Mouse (Mus musculus) thymus, adult 2 months (tissue): ENCODE data around the gene P3h4. TPM values are rescaled to one million over a fixed set of nuclear protein-coding genes. Genes with fewer than 3 reads are reported as not detected.

Experiments used
- DNase-seq: peaks from one replicate; pipeline ENCODE4 v3.0.0; 2021
- H3K27ac ChIP-seq: fragments of 200-500 bp; 2 replicates; pipeline ENCODE4 v1.5.1; 2012; ENCODE audit warnings: low read length, control low read depth; ENCODE audit not compliant: control insufficient read depth, insufficient read depth
- H3K27me3 ChIP-seq: fragments of 200-500 bp; 2 replicates; pipeline ENCODE4 v1.6.1; 2012; ENCODE audit warnings: mild to moderate bottlenecking, low read length, moderate library complexity, mixed read lengths; ENCODE audit not compliant: control insufficient read depth, insufficient read depth
- H3K36me3 ChIP-seq: fragments of 200-500 bp; 2 replicates; pipeline ENCODE4 v1.6.1; 2012; ENCODE audit warnings: mild to moderate bottlenecking, low read length, moderate library complexity; ENCODE audit not compliant: control insufficient read depth, insufficient read depth
- H3K4me1 ChIP-seq: fragments of 200-500 bp; replicated peaks from 2 replicates; pipeline ENCODE4 v1.6.1; 2012; ENCODE audit warnings: low read length; ENCODE audit not compliant: control insufficient read depth, insufficient read depth
- H3K4me3 ChIP-seq: fragments of 200-500 bp; 2 replicates; pipeline ENCODE4 v1.5.1; 2012; ENCODE audit warnings: mild to moderate bottlenecking, low read length, control low read depth, moderate library complexity; ENCODE audit not compliant: control insufficient read depth, insufficient read depth
- CTCF ChIP-seq: fragments of 200-500 bp; IDR thresholded peaks from 2 replicates; pipeline ENCODE4 v1.5.1; 2012; ENCODE audit warnings: mild to moderate bottlenecking, control low read depth, low read length, moderate library complexity, borderline replicate concordance; ENCODE audit not compliant: control insufficient read depth, poor library complexity, insufficient read depth; ENCODE audit errors: extremely low read depth
- POLR2A ChIP-seq: fragments of 200-500 bp; IDR thresholded peaks from 2 replicates; pipeline ENCODE4 v1.6.1; 2012; ENCODE audit warnings: mild to moderate bottlenecking, low read length, control low read depth, moderate library complexity; ENCODE audit not compliant: control insufficient read depth, poor library complexity, insufficient read depth; ENCODE audit errors: extremely low read depth
- WGBS: fragments of 180-500 bp; shearing (Covaris S2); methylation state at CpG from one replicate; pipeline ENCODE4 v1.1.7; 2018; 5-methylcytosine and 5-hydroxymethylcytosine counted together
- polyA plus RNA-seq: library from polyadenylated mRNA; depleted of rRNA; stranded (reverse); fragments of >200 nt; gene quantifications from 2 replicates; pipeline ENCODE4 v1.2.3, GENCODE M21; 2012

Gene P3h4
- polyA plus RNA-seq, 1 experiment = 22.3 TPM

DNA sequence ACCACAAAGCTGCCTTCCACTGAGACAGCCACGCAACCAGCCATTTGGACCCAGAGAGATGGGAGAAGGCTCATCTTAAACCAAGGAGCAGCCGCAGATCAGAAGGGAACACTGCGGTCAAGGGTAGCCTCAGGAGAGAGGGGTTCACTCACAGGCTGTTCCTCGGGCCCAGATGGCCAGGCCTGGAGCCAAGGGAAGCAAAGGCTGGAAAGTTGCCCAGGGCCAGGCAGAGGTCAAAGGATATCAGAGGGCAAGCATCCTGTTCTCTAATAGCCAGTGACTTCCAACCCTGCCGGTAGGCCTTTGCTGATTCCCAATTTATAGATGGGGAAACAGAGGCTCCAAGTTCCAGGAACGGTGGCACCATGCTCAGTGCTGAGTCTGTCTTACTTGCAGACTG, 26.0 kb downstream of the P3h4 start:
- 93% methylated on average over 6 of the region's 6 CpGs for WGBS
- Histone ChIP-seq H3K4me1 (peaks cover 51% of the 10 kb centered on the region), H3K36me3 (peaks cover 6% of the 10 kb centered on the region; the same call in 1 of the 2 replicates), H3K27me3 (no peaks in the 10 kb centered on the region), H3K4me3 (no peak overlapping the region), H3K27ac (no peak overlapping the region)
- TF ChIP-seq CTCF (no peak), POLR2A (no peak)
- no peak for DNase-seq

DNA sequence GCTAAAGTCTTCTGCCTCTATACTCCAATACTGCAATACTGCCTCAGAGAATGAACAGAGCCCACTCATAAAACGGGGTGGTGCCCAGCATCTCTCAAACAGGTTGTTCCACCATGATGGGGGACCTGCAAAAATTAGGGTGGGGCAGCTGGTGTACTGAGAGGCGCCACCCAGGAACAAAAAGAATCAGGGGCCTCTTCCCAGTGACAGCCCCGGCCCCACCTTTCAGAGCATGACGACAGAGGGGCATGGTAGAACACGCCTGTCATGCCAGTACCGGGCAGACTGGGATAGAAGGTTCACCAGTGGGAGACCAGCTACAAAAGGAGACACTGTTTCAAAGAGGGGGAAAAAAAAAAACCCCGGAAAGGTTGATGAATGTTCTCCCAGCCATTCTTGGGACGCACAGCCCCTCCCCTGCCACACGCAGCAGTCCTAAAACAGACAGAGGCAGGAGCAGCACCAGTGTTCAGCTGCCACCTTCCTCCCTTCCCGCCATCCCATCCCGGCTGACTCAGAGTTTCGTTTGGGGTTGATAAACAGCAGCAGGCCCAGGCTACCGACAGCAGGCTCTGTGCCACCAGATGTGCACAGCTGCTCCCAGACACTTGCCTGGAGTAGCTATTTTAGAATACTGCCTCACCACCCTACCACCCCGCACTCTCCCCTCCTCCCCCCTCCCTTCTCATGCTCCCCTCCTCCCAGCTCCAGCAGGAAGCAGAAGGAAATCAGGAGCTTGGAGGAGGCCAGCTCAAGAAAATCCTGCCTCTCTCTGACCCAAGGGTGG, 26.9 kb downstream of the P3h4 start:
- DNase-seq = no peak
- Histone ChIP-seq H3K4me3 (no peak overlapping the region), H3K27me3 (no peaks in the 10 kb centered on the region), H3K4me1 (peaks cover 43% of the 10 kb centered on the region), H3K36me3 (peaks cover 6% of the 10 kb centered on the region; the same call in 1 of the 2 replicates), H3K27ac (no peak overlapping the region)
- TF ChIP-seq CTCF (no peak), POLR2A (no peak)
- 78% methylated on average over 14 of the region's 14 CpGs for WGBS

DNA sequence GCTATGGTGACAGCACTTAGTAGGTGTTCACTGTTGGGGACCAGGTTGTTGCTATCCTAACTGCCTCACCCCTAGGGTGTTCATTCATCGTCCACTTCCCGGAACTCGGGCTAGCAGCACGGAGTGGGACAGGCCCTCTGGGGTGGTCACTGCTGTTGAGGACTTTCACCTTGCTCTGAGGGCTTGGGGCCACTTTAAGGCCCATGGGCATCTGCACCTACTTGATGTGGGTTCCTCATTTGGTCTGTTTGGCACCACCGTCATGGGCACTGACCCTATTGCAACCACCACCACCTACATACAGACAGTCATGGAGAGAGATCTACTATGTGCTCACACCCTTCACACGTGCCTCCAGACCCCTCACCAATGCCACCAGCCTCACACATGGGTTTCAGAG, 27.5 kb downstream of the P3h4 start:
- DNase-seq = no peak
- no peak overlapping the region for H3K4me3 ChIP-seq
- TF ChIP-seq POLR2A (no peak), CTCF (no peak)
- H3K27ac ChIP-seq = no peak overlapping the region
- H3K27me3 ChIP-seq = no peaks in the 10 kb centered on the region
- H3K4me1 ChIP-seq = peaks cover 37% of the 10 kb centered on the region
- H3K36me3 ChIP-seq = peaks cover 9% of the 10 kb centered on the region; the same call in 1 of the 2 replicates
- 92% methylated on average over 6 of the region's 6 CpGs for WGBS

DNA sequence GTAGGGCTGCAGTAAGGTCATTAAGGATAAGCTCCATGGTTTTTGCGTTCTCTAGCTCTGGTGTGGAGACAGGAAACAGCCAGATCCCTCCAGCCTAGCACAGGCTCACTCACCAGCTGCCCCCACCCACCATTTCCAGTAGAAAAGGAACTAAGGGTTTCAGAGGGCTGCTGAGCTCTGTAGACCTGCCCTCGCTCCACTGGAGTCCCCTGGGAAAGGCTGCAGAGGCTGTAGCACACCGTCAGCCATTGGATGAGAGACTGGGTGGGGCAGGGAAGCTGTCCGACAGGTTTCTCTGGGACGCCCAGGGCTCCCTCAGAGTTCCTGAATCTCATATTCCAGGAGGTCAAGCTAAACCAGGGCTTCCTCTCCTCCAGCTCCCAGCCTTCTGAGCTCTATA, 28.1 kb downstream of the P3h4 start:
- Histone ChIP-seq H3K4me3 (no peak overlapping the region), H3K27me3 (no peaks in the 10 kb centered on the region), H3K27ac (no peak overlapping the region), H3K36me3 (peaks cover 10% of the 10 kb centered on the region), H3K4me1 (peaks cover 35% of the 10 kb centered on the region)
- 78% methylated on average over 5 of the region's 5 CpGs for WGBS
- no peak for DNase-seq
- no peak for TF ChIP-seq CTCF

DNA sequence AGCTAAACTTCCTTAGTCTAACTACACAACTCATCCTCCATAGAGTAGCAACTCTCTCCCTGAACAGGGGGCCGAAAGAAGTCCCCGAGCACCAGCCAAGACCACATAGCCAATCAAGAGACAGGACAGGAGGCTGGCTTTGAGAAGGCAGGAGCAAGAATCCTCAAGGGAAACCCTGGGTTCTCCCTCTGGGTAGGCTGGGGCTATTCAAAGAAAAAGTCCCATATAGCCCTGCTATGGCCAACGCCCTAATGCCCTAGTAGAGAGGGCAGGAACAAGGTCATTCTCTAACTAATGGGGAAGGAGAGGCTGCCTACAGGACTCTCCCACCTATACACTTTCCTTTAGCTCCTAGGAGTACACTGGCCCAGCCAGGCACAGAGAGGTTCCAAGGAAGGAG, 29.6 kb downstream of the P3h4 start:
- no peak overlapping the region for H3K27ac ChIP-seq
- H3K4me1 ChIP-seq = peaks cover 21% of the 10 kb centered on the region
- H3K27me3 ChIP-seq = no peaks in the 10 kb centered on the region
- whole genome bisulfite sequencing = 93% methylated on average over 3 of the region's 3 CpGs
- peaks cover 16% of the 10 kb centered on the region for H3K36me3 ChIP-seq
- DNase-seq = no peak
- TF ChIP-seq POLR2A (no peak), CTCF (no peak)
- H3K4me3 ChIP-seq = no peak overlapping the region

DNA sequence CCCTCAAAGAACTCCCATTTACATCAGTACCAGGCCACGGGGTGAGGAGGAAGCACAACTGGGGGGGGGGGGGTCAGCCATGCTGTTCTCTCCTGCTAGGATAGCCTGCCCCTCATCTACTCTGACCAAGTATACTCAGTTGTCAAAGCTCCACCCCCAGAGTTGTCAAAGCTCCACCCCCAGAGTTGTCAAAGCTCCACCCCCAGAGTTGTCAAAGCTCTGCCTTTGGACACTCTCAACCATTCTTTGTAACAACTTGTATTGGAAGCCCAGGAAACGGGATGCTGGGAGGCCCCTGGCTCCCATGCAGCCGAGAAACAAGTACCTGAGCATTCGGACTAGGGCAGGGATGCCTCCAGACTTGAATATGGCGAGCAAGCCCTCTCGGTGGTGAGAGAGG, 32.0 kb downstream of the P3h4 start:
- Histone ChIP-seq H3K27ac (no peak overlapping the region), H3K4me1 (peaks cover 2% of the 10 kb centered on the region), H3K27me3 (no peaks in the 10 kb centered on the region), H3K36me3 (peaks cover 21% of the 10 kb centered on the region), H3K4me3 (no peak overlapping the region)
- WGBS = 91% methylated on average over 6 of the region's 6 CpGs
- no peak for TF ChIP-seq CTCF
- DNase-seq = no peak

DNA sequence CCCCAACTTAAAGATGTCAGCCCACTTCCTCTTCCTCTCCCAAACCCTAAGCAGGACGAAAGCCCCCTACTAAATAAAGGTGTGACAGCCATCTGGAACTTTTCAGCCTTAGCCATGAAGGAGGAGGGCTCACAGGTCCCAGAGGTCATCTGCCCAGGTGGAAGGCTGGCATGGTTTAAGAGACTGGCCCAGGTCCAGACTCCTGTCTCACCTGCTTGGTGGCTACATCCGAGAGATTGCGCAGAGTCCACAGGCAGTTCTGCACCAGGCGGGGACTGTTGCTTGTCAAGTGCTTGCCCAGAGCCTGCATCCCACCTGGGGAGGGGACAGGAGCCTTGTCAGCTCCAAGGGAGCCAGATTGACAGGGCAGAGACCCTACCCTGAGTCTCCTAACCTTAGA, 35.3 kb downstream of the P3h4 start:
- WGBS = 95% methylated on average over 4 of the region's 4 CpGs
- Histone ChIP-seq H3K36me3 (peaks cover 24% of the 10 kb centered on the region), H3K27ac (no peak overlapping the region), H3K4me3 (no peak overlapping the region), H3K27me3 (no peaks in the 10 kb centered on the region), H3K4me1 (no peaks in the 10 kb centered on the region)
- no peak for TF ChIP-seq POLR2A
- TF ChIP-seq CTCF = no peak
- DNase-seq = no peak
